Mouse (Mus musculus): ENCODE results near the gene Lrrk1. TPM values are rescaled to one million over a fixed set of nuclear protein-coding genes. Genes with fewer than 3 reads are reported as not detected.

Lrrk1 gene
- total RNA-seq (2022) = 10 to 100 TPM; 15.9 to 27.3 (median 21.8) TPM

- no peak for DNase-seq
These were observed at the start of gene Lrrk1 for GRCm38 (mm10) chr7:66387813-66388521. Gene Lrrk1 (minus strand): TSS chr7:66388350.

DNA sequence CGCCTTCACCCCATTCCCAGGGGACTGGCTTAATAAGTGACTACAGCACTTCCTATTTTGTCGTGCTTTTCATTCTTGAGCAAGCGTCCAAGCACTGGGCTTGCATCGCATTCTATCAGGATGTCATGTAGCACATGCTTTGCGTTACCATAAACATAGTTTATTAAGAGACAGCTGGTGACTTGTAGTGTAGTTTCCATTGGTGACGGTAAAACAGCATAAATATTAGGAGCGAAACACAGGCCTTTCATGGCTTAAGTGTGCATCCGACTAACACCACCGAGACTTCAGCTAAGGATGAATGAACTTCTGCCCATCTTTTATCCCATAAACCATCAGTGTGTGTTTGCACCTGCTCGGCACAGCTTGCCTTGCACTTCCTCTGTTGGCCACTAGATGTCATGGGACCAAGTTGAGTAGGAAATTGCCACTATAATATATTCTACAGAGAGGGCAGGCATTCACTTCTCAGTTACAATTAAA lies 46.3 kb upstream of the Lrrk1 start:
- peak; percentile 20 for DNase-seq

GRCm38 (mm10) chr7:66427437-66428161 lies 39.4 kb upstream of the Lrrk1 start, which contains the start of gene Aldh1a3:
Gene Aldh1a3 (minus strand): TSS chr7:66427517.
- no peak for DNase-seq

GRCm38 (mm10) chr7:66427053-66427436 lies 38.9 kb upstream of the Lrrk1 start:
- DNase-seq = no peak

DNA sequence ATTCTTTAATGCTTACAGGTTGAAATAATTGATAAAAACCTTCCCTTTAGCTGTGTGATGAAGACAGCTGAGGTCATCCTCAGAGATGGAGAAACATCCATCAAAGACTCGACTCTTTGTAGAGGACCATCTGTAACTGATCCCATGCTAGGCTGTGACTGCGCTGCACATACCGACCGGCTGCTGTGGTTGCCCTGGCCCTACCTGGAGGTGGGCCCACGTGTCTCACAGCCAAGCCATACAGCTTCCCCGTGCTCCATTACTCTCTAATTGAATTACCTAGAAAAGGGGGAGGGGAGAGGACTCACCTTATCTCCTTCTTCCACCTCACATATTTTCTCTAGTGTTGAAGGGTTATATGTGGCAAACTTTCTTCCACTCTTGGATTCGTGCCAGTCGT lies 33.8 kb upstream of the Lrrk1 start:
- DNase-seq = no peak

GRCm38 (mm10) chr7:66418981-66419380 lies 30.8 kb upstream of the Lrrk1 start:
- DNase-seq = no peak

DNA sequence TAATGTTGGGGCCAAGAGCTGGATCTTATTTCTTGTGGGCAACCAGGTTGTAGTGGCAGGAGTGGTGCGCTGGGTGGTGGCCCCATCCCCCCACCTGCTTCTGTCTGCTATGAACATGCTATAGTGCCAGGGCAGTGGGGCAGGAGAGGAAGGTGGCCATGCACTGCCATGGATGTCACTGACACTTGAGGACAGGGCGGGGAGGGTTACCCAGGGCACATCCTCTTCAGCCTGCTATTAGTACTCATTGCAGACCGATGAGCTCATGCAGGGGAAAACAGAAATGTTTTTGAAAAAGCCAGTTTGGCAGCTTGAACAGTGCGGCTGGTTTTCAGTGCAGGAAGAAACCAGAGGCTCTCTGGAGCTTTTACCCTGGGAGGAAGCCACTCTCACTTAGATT lies 28.7 kb upstream of the Lrrk1 start:
- no peak for DNase-seq

DNA sequence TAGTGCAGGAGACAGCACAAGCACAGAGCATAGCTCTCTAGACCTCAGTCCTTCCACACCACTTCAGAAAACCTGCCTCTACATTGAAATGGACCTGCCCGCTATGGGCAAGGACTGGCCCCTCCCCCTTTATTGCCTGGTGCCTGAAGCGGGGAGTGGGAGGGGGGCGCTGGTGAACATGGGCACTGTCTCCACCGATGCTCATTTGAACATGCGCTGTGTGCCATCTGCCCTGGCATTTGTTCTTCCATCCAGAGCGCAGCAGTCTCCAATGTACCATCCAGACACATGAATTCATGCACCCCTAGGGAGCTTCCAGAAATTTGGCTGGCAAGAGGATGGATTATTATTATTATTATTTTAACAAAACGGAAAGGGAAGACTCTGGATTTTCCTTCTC lies 24.9 kb upstream of the Lrrk1 start:
- no peak for DNase-seq

DNA sequence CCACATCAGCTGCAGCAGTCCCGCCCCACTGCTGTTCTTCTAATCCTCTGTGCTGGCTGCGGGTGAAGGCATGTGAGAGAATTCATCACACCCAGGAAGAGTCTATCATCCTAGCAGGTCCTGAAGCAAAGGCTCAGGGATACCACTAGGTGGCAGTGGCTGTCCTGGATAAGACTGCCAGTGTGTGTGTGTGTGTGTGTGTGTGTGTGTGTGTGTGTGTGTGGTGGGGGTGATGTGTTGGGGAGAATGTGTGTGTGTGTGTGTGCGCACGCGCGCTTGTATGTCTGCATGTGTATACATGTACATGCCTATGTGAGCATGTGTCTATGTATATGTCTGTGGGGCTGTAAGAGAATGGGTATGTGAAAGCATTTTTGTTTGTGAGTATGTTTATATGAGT lies 21.3 kb upstream of the Lrrk1 start:
- no peak for DNase-seq

DNA sequence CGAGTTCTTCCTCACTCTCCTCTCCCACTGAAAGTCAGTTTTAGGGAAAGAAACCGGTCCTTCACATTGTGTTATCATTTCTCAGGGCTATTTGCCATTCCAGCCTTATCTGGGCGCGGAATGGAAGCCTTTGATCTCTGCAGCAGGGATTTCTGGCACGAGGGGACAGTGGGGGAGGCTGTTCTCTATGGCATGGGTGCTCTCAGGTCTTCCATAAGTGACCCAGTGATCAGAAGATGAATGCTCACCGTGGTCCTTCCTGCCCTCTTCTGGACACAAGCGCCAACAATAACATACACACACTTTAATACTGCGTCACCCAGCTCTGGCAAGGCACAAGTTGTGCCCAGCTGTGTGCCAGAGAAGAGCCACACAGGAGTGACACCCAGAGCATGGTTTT lies 18.8 kb upstream of the Lrrk1 start:
- DNase-seq = peak; percentile 51

DNA sequence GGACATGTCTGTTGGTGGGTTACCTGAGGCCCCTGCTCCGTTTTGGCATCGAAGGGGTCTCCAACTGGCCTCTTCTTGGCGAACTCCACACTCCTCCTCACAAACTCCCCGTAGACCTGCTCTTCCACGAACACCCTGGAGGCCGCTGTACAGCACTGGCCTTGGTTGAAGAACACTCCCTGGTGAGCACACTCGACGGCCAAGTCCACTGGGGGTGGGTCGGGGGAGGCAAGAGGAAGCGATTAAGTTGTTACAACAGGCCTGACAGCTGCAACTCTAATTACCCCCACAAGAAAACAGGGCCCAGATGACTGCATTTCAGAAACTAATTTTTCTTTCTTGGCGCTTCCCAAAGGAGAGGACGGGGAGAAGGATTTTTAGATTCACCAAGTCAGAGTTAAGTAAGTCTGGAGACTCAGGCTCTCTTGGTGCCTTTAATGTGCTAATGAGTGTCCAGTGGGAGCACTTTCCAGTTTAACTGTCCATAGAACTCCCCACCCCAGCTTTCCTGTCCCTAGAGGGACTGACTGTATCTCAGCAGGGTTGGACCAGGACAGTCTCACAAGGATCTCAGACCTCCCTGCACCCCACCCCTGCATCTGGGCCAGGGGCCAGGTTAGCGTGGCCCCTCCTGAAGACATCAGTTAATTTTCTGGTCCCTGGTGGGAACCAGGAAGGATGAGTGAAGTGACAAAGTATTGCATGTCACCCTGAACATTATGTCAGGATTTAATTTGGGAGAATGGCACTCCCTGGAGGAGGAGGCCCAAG lies 18.0 kb upstream of the Lrrk1 start:
- no peak for DNase-seq

GRCm38 (mm10) chr7:66405541-66405940 lies 17.4 kb upstream of the Lrrk1 start:
- DNase-seq = no peak

- DNase-seq = no peak
These were observed 16.7 kb upstream of the Lrrk1 start for GRCm38 (mm10) chr7:66404802-66405201.

DNA sequence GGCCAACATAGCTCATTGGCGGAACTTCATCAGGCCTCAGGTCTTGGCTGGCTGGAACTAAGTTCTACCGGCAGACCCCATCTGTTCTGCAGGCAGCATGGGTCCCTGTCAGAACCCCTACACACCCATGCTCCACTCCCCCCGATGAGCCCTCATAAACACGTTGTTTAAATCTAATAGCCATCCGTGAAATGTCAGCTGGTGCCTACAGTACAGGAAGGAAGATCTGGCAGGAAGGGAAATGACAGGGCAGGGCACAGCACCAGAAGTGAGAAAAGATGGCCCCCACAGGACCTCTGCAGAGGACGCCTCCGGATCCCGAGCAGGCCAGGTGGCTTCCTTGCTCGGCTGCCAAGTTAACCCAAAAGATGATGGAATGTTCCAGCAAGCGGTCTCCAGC lies 16.0 kb upstream of the Lrrk1 start:
- DNase-seq = no peak

GRCm38 (mm10) chr7:66402876-66403275 lies 14.7 kb upstream of the Lrrk1 start:
- no peak for DNase-seq

GRCm38 (mm10) chr7:66401605-66402004 lies 13.5 kb upstream of the Lrrk1 start:
- DNase-seq = no peak

GRCm38 (mm10) chr7:66397288-66397687 lies 9.1 kb upstream of the Lrrk1 start:
- no peak for DNase-seq

DNA sequence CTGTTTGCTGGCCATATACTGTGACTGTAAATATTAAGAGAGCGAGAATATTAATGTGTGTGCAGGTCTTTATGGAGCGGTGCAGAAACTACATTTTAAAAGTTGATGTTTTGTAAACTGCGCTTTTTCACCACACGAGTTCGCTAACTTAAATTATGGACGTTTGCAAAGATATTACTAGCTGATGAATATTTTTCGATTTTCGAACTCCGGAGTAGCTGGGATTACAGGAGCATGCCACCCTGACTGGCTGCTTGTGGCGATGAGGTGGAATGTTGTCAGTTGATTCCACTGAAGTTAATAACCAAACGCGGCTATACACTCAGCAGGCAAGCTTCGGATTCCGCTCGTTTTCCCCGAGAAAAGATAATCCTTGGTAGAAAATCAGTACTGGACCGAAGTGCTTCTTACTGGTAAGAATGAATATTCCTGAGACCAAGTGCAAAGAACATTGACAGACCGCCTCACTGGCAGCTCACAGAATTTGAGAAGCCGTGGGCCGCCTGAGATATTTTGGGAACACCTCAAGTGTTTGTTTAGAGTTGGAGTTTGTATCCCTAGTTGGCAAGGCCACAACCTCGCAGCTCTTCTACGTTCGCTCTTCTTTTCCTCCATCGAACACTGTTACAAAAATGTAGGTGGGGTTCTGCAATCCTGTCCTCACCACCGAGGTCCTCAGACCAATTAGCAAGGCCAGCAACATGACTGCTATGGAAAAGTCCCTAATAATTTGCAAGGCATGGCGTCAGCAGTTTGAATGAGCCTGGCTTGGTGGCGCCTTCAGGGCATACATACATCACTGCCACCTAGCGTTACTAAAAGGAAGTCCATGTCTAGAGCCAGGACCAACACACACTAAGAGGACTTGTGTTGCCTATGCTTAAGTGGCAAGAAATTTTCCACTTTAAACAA lies 727 bp upstream of the Lrrk1 start:
- DNase-seq = peak; percentile 62

- DNase-seq = no peak
These were observed 734 bp downstream of the Lrrk1 start for GRCm38 (mm10) chr7:66387419-66387812.

- DNase-seq = no peak
These were observed 1.7 kb downstream of the Lrrk1 start for GRCm38 (mm10) chr7:66386411-66386810.

DNA sequence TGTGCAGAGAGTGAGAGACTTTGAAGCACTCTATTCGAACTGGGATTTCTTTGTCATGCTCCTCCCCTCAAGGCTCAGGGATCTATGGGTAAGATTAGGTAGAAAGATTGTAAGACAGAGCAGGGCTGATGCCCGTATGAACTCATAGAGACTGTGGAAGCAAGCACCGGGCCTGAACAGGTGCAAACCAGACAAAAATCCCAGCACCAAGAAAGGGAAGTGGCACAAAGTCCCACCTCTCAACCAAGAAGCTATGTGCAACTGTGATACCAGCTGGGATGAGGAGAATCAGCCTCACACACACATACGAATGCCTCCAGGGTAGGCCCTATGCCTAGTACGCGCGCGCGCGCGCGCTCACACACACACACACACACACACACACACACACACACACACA lies 2.3 kb downstream of the Lrrk1 start:
- no peak for DNase-seq

DNA sequence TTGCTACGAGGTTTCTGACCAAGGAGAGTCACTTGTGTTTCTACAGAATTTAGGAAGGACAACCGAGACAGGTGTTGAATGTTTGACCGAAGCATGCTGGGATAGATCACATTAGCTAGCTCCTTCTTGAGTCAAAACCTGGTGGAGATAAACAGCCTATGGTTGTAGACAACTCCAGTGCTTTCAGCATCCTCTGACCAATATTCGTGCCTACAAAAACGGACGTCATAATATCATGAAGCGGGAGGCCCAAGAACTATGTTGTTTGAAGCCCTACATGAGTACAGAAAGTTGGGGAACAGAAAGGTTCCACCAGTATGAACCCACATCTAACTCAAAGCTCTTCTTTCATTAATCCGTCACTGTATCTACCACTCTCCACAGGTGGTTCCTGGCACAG lies 3.3 kb downstream of the Lrrk1 start:
- DNase-seq = no peak
